Mouse (Mus musculus) embryonic fibroblast, embryonic 13.5 days (primary cell): ENCODE measurements around the gene Tecpr1.

Source experiments
- CTCF ChIP-seq: IDR thresholded peaks from 2 replicates; pipeline ENCODE4 v1.5.1; 2011; ENCODE audit warnings: mild to moderate bottlenecking, control low read depth, low read length, moderate library complexity, borderline replicate concordance; ENCODE audit not compliant: insufficient read depth
- POLR2A ChIP-seq: IDR thresholded peaks from 2 replicates; pipeline ENCODE4 v1.6.1; 2011; ENCODE audit warnings: low read depth, mild to moderate bottlenecking, control low read depth, low read length, moderate library complexity

GRCm38 (mm10) chr5:144267535-144268241, 44.3 kb upstream of the Tecpr1 start:
- TF ChIP-seq CTCF (no peak), POLR2A (no peak)
